In genomic region chr11:32395791-32396190, GRCm38 (mm10) we compare ENCODE assay signal across 13 mouse cellular contexts. TPM values are rescaled to one million over a fixed set of nuclear protein-coding genes. Genes with fewer than 3 reads are reported as not detected.
"Had no signal": no experiment of that assay in that cellular context is flagged by ENCODE, and none has a peak within 500 bp of the region (broad histone marks: within the 10 kb centered on the region; RNA-seq: fewer than 3 reads in every experiment).

No protein-coding gene starts in this region.

- H3K27me3 ChIP-seq: liver, embryonic 13.5 days; midbrain, embryonic 15.5 days; neural tube, embryonic 12.5 days had no signal

- H3K4me2 ChIP-seq: liver, embryonic 13.5 days; midbrain, embryonic 11.5 days; midbrain, embryonic 15.5 days; neural tube, embryonic 12.5 days had no signal

- DNase-seq: kidney, adult 2 months; liver; liver, embryonic 13.5 days; liver, postnatal 0 days; thymus, postnatal 4 days had no signal

- H3K9me3 ChIP-seq: liver, embryonic 13.5 days; megakaryocyte, embryonic 14.5 days; midbrain, embryonic 15.5 days; neural tube, embryonic 12.5 days had no signal

- H3K27ac ChIP-seq: layer of hippocampus, adult 2 months; liver, embryonic 13.5 days; macrophage; midbrain, embryonic 15.5 days; neural tube, embryonic 12.5 days had no signal

- ATAC-seq: inflammation-experienced regulatory T-cells, adult 6 months; liver, postnatal 0 days; midbrain, embryonic 15.5 days had no signal

- H3K9ac ChIP-seq: liver, embryonic 13.5 days; liver, postnatal 0 days; midbrain, embryonic 15.5 days; neural tube, embryonic 12.5 days had no signal

- H3K4me3 ChIP-seq: layer of hippocampus, adult 2 months; liver, embryonic 13.5 days; megakaryocyte, embryonic 14.5 days; midbrain, embryonic 15.5 days; neural tube, embryonic 12.5 days had no signal

- H3K4me1 ChIP-seq: liver, embryonic 13.5 days; midbrain, embryonic 15.5 days; neural tube, embryonic 12.5 days had no signal

- H3K36me3 ChIP-seq: liver, embryonic 13.5 days; midbrain, embryonic 15.5 days had no signal

RNA-seq across cellular contexts. Expression of gene Sh3pxd2b, which starts 48.2 kb away (rescaled TPM):
- total RNA-seq: monocyte, adult 5-6 weeks had no signal
- polyA plus RNA-seq: inflammation-experienced regulatory T-cells, adult 6 months had no signal
